Mouse (Mus musculus) ES-Bruce4 (cell line): Measurements from ENCODE around the gene Kcnj10. TPM values are rescaled to one million over a fixed set of nuclear protein-coding genes. Genes with fewer than 3 reads are reported as not detected.
A peak's percentile ranks its signal among the peaks of the same experiment; 100 is the strongest.

Source experiments
- H3K27ac ChIP-seq: 2 replicates; pipeline ENCODE4 v1.5.1; 2012; ENCODE audit warnings: low read length, inconsistent platforms; ENCODE audit not compliant: insufficient read depth
- H3K27me3 ChIP-seq: 2 replicates; pipeline ENCODE4 v1.6.1; 2012; ENCODE audit warnings: mild to moderate bottlenecking, low read length, inconsistent platforms; ENCODE audit not compliant: control insufficient read depth, poor library complexity, insufficient read depth, severe bottlenecking
- H3K36me3 ChIP-seq: 2 replicates; pipeline ENCODE4 v1.6.1; 2012; ENCODE audit warnings: inconsistent platforms, mild to moderate bottlenecking, low read length, moderate library complexity; ENCODE audit not compliant: control insufficient read depth, poor library complexity, insufficient read depth, severe bottlenecking
- H3K4me1 ChIP-seq: one replicate; pipeline ENCODE4 v1.8.1; 2011; ENCODE audit warnings: low read length; ENCODE audit not compliant: control insufficient read depth, insufficient read depth
- H3K4me3 ChIP-seq: 2 replicates; pipeline ENCODE4 v1.5.1; 2011; ENCODE audit warnings: low read depth, mild to moderate bottlenecking, low read length
- H3K9ac ChIP-seq: 2 replicates; pipeline ENCODE4 v1.6.1; 2012; ENCODE audit warnings: low read depth, mild to moderate bottlenecking, inconsistent platforms; ENCODE audit not compliant: poor library complexity, severe bottlenecking
- H3K9me3 ChIP-seq: replicated peaks from 2 replicates; pipeline ENCODE4 v1.6.1; 2012; ENCODE audit warnings: mild to moderate bottlenecking, low read length, inconsistent platforms; ENCODE audit not compliant: control insufficient read depth, poor library complexity, insufficient read depth, severe bottlenecking
- CTCF ChIP-seq: IDR thresholded peaks from one replicate; pipeline ENCODE4 v1.8.1; 2011; ENCODE audit warnings: low read depth, low read length
- EP300 ChIP-seq: IDR thresholded peaks from 2 replicates; pipeline ENCODE4 v1.6.1; 2011; ENCODE audit warnings: low read depth, low read length; ENCODE audit not compliant: insufficient read depth
- POLR2A ChIP-seq: IDR thresholded peaks from one replicate; pipeline ENCODE4 v1.8.1; 2011; ENCODE audit warnings: low read length; ENCODE audit not compliant: insufficient read depth
- polyA plus RNA-seq: library from polyadenylated mRNA; stranded (reverse); fragments of >200 nt; gene quantifications from 2 replicates; pipeline ENCODE4 v1.2.4, GENCODE M21; 2011; ENCODE audit warnings: low read depth; ENCODE audit not compliant: missing spikeins, insufficient read depth, insufficient read length

The Kcnj10 gene
- polyA plus RNA-seq, 1 experiment, result 1.0 TPM

- H3K36me3 ChIP-seq, result no peaks in the 10 kb centered on the region
- H3K27ac ChIP-seq, result no peak overlapping the region
- no peak overlapping the region for H3K4me3 ChIP-seq
- no peak overlapping the region for H3K9ac ChIP-seq
- H3K9me3 ChIP-seq, result no peaks in the 10 kb centered on the region; the same call in 1 of the 2 replicates
- TF ChIP-seq CTCF (no peak), EP300 (no peak), POLR2A (no peak)
- H3K4me1 ChIP-seq, result no peaks in the 10 kb centered on the region
- 0 out of 2 replicates have a peak, but pooled peaks cover 2% of the 10 kb centered on the region for H3K27me3 ChIP-seq
Measured at GRCm38 (mm10) chr1:172331422-172331947, 9.5 kb upstream of the Kcnj10 start.

- H3K27me3 ChIP-seq, result 0 out of 2 replicates have a peak, but pooled peaks cover 2% of the 10 kb centered on the region
Measured at GRCm38 (mm10) chr1:172332925-172333324, 8.1 kb upstream of the Kcnj10 start.

GRCm38 (mm10) chr1:172333512-172333911 is 7.5 kb upstream of the Kcnj10 start:
- Histone ChIP-seq H3K36me3 (no peaks in the 10 kb centered on the region), H3K4me3 (no peak overlapping the region), H3K9me3 (no peaks in the 10 kb centered on the region; the same call in 1 of the 2 replicates), H3K27ac (no peak overlapping the region), H3K27me3 (peaks cover 4% of the 10 kb centered on the region; the same call in 1 of the 2 replicates), H3K9ac (no peak overlapping the region), H3K4me1 (no peaks in the 10 kb centered on the region)
- TF ChIP-seq CTCF (peak; percentile 43), POLR2A (no peak)

More at GRCm38 (mm10) chr1:172332925-172333324, 8.1 kb upstream of the Kcnj10 start:
- no peaks in the 10 kb centered on the region; the same call in 1 of the 2 replicates for H3K9me3 ChIP-seq
- H3K9ac ChIP-seq, result no peak overlapping the region
- H3K4me1 ChIP-seq, result no peaks in the 10 kb centered on the region
- TF ChIP-seq POLR2A, result no peak
- no peak for TF ChIP-seq CTCF
- TF ChIP-seq EP300, result no peak
- H3K27ac ChIP-seq, result no peak overlapping the region
- H3K4me3 ChIP-seq, result no peak overlapping the region
- H3K36me3 ChIP-seq, result no peaks in the 10 kb centered on the region

GRCm38 (mm10) chr1:172335804-172336203 is 5.2 kb upstream of the Kcnj10 start:
- no peak for TF ChIP-seq EP300
- no peak for TF ChIP-seq CTCF
- no peak for TF ChIP-seq POLR2A
- Histone ChIP-seq H3K4me1 (no peaks in the 10 kb centered on the region), H3K4me3 (no peak overlapping the region), H3K27me3 (peaks cover 7% of the 10 kb centered on the region), H3K36me3 (no peaks in the 10 kb centered on the region), H3K9me3 (no peaks in the 10 kb centered on the region; the same call in 1 of the 2 replicates), H3K9ac (no peak overlapping the region), H3K27ac (no peak overlapping the region)

- TF ChIP-seq EP300 (no peak), CTCF (no peak), POLR2A (no peak)
- no peaks in the 10 kb centered on the region for H3K36me3 ChIP-seq
- H3K27me3 ChIP-seq, result peaks cover 7% of the 10 kb centered on the region
- no peaks in the 10 kb centered on the region; the same call in 1 of the 2 replicates for H3K9me3 ChIP-seq
- H3K4me1 ChIP-seq, result no peaks in the 10 kb centered on the region
- H3K4me3 ChIP-seq, result no peak overlapping the region
- H3K9ac ChIP-seq, result no peak overlapping the region
- no peak overlapping the region for H3K27ac ChIP-seq
Measured at GRCm38 (mm10) chr1:172337411-172338185, 3.4 kb upstream of the Kcnj10 start.

GRCm38 (mm10) chr1:172341386-172341785 is 376 bp downstream of the Kcnj10 start:
- H3K9ac ChIP-seq, result peak overlapping the region; percentile 44; the same call in 1 of the 2 replicates
- no peaks in the 10 kb centered on the region for H3K4me1 ChIP-seq
- TF ChIP-seq EP300 (no peak), CTCF (no peak), POLR2A (no peak)
- H3K36me3 ChIP-seq, result no peaks in the 10 kb centered on the region
- no peak overlapping the region for H3K27ac ChIP-seq
- H3K4me3 ChIP-seq, result peak overlapping the region; percentile 66
- H3K27me3 ChIP-seq, result peaks cover 5% of the 10 kb centered on the region
- H3K9me3 ChIP-seq, result no peaks in the 10 kb centered on the region
